Mouse (Mus musculus): ENCODE measurements at regions not wholly inside any gene's neighbourhood (a gene's known extent, or its start where the extent isn't known, plus 50 kb on each side); places are given as distances from the start of the nearest gene placed in this dataset.

DNA sequence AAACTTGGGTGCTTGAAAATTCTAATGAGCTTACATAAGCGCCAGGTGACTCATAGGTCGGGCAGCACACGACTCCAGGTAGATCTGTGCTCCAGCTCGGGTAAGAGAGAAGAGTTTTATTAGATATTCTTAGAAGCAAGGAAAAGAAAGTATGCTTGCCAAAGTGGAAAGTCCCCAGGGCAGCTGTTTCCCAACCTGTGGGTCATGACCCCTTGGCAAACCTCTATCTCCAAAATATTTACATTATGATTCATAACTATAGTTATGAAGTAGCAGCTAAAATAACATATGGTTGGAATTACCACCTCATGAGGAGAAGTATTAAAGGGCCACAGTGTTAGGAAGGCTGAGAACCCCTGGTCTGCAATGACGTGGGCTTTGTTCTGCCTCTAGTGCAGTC, 206.4 kb downstream of the Rpap3 start:
- no peak for TF ChIP-seq POLR2A (IDR thresholded peaks at IDR 0.05; ENCODE audit: low read depth, low read length)
- no peak for TF ChIP-seq POLR2AphosphoS2 (IDR thresholded peaks at IDR 0.05; ENCODE audit: low read depth, low read length)
- no peak for TF ChIP-seq CTCF (conservative IDR thresholded peaks at IDR 0.05 in 1 of 2, IDR thresholded peaks at IDR 0.05 in 1 of 2; ENCODE audit: low read depth in 2 of 2, low read length in 2 of 2)
- TF ChIP-seq MYC (IDR thresholded peaks at IDR 0.05; ENCODE audit: low read depth, low read length): no peak
- TF ChIP-seq PAX5 (IDR thresholded peaks at IDR 0.05; ENCODE audit: low read length): no peak
- no peak for TF ChIP-seq HCFC1 (IDR thresholded peaks at IDR 0.05; ENCODE audit: low read depth, low read length)
